Mouse (Mus musculus): ENCODE data around the gene Wwox. TPM values are rescaled to one million over a fixed set of nuclear protein-coding genes. Genes with fewer than 3 reads are reported as not detected.

Gene Wwox
- total and polyA plus RNA-seq, 3 experiments: 7.6 to 61.8 (median 12.2) TPM

- H3K4me3 ChIP-seq (ENCODE audit: control insufficient read depth in 1 of 2, insufficient read depth in 1 of 2, low read depth in 2 of 2, low read length in 2 of 2): no peak overlapping the region
- DNase-seq (ENCODE audit: low read depth, low spot score): no peak
- H3K4me1 ChIP-seq (ENCODE audit: control insufficient read depth in 1 of 2, insufficient read depth in 2 of 2, low read length in 2 of 2): no peaks in the 10 kb centered on the region
- H3K9ac ChIP-seq (ENCODE audit: control insufficient read depth, low read depth, low read length, poor library complexity, severe bottlenecking): no peak overlapping the region
- H3K79me2 ChIP-seq (ENCODE audit: control insufficient read depth, insufficient read depth, low read length, poor library complexity): no peaks in the 10 kb centered on the region
- no peak overlapping the region for H3K27ac ChIP-seq (ENCODE audit: control insufficient read depth, low read depth, low read length)
- TF ChIP-seq USF1 (IDR thresholded peaks at IDR 0.05; ENCODE audit: low read depth, low read length) (no peak), ZKSCAN1 (IDR thresholded peaks at IDR 0.05; ENCODE audit: low read depth, low read length) (no peak), MXI1 (IDR thresholded peaks at IDR 0.05; ENCODE audit: low read depth, low read length) (no peak), SIN3A (IDR thresholded peaks at IDR 0.05; ENCODE audit: low read length) (no peak), ZC3H11A (IDR thresholded peaks at IDR 0.05; ENCODE audit: low read depth, low read length) (no peak), MYC (IDR thresholded peaks at IDR 0.05; ENCODE audit: low read depth, low read length) (no peak), MAFK (IDR thresholded peaks at IDR 0.05; ENCODE audit: borderline replicate concordance, low read depth, low read length) (no peak), MEF2A (IDR thresholded peaks at IDR 0.05; ENCODE audit: extremely low read depth, insufficient replicate concordance, low read depth, low read length, poor library complexity, severe bottlenecking) (no peak), POLR2AphosphoS2 (IDR thresholded peaks at IDR 0.05; ENCODE audit: low read length) (no peak), CHD2 (IDR thresholded peaks at IDR 0.05; ENCODE audit: low read length) (no peak), NRF1 (IDR thresholded peaks at IDR 0.05; ENCODE audit: insufficient read depth, low read depth, low read length, poor library complexity, severe bottlenecking) (no peak), SMC3 (IDR thresholded peaks at IDR 0.05; ENCODE audit: low read depth, low read length) (no peak), USF2 (IDR thresholded peaks at IDR 0.05; ENCODE audit: borderline replicate concordance in 1 of 2, insufficient read depth in 1 of 2, low read depth in 1 of 2, low read length in 2 of 2) (no peak), E2F4 (IDR thresholded peaks at IDR 0.05; ENCODE audit: borderline replicate concordance, low read depth, low read length) (no peak), TBP (IDR thresholded peaks at IDR 0.05; ENCODE audit: low read depth, low read length) (no peak), ELF1 (IDR thresholded peaks at IDR 0.05; ENCODE audit: low read depth, low read length) (no peak), JUND (IDR thresholded peaks at IDR 0.05; ENCODE audit: low read depth, low read length) (no peak), TAL1 (IDR thresholded peaks at IDR 0.05; ENCODE audit: low read length) (no peak), ZNF384 (IDR thresholded peaks at IDR 0.05; ENCODE audit: low read depth, low read length) (no peak), TCF12 (IDR thresholded peaks at IDR 0.05; ENCODE audit: low read depth, low read length) (no peak)
- H3K27me3 ChIP-seq (ENCODE audit: control insufficient read depth in 1 of 2, insufficient read depth in 2 of 2, low read length in 2 of 2): no peaks in the 10 kb centered on the region
- no peaks in the 10 kb centered on the region for H3K9me3 ChIP-seq (replicated peaks; ENCODE audit: insufficient read depth, low read length)
- H3K36me3 ChIP-seq (ENCODE audit: control insufficient read depth in 1 of 2, insufficient read depth in 2 of 2, low read length in 2 of 2): no peaks in the 10 kb centered on the region
These were observed 551.6 kb downstream of the Wwox start for GRCm38 (mm10) chr8:114990865-114991613.
